Mouse (Mus musculus) small intestine, adult 2 months (tissue): ENCODE measurements at regions not wholly inside any gene's neighbourhood (a gene's known extent, or its start where the extent isn't known, plus 50 kb on each side); places are given as distances from the start of the nearest gene placed in this dataset.

Experiments
- CTCF ChIP-seq: fragments of 200-500 bp; IDR thresholded peaks from 2 replicates; pipeline ENCODE4 v1.5.1; 2012; ENCODE audit warnings: low read depth, mild to moderate bottlenecking, control low read depth, inconsistent platforms, low read length, moderate library complexity, mixed read lengths; ENCODE audit not compliant: insufficient replicate concordance, insufficient read length; ENCODE audit errors: extremely low read depth
- POLR2A ChIP-seq: fragments of 200-500 bp; IDR thresholded peaks from 2 replicates; pipeline ENCODE4 v1.6.1; 2012; ENCODE audit warnings: low read depth, mild to moderate bottlenecking, control low read depth, inconsistent platforms, low read length, moderate library complexity

- no peak for TF ChIP-seq POLR2A
- no peak for TF ChIP-seq CTCF
Observed at GRCm38 (mm10) chr17:9145605-9146223, 157.6 kb downstream of the 1700010I14Rik start.
